Mouse (Mus musculus) liver, embryonic 14.5 days (tissue): ENCODE data around the gene Mfsd4b5. TPM values are rescaled to one million over a fixed set of nuclear protein-coding genes. Genes with fewer than 3 reads are reported as not detected.

Experiments
- ATAC-seq: fragments of 200-750 bp; cut with Nextera tagmentation; 2 replicates; pipeline ENCODE4 v1.8.0; 2017; ENCODE audit warnings: moderate number of reproducible peaks, mild to moderate bottlenecking, moderate library complexity; ENCODE audit not compliant: insufficient read depth
- DNase-seq, 3 experiments: peaks; one replicate each; pipeline ENCODE4 v3.0.0-alpha.2; 2012 to 2013; ENCODE audit warnings: low read depth in 3 of 3, low spot score in 3 of 3
- H3K27ac ChIP-seq: fragments of 300-500 bp; sonication (generic); 2 replicates; pipeline ENCODE4 v1.5.1; 2014; ENCODE audit warnings: moderate library complexity, mild to moderate bottlenecking, control low read depth, inconsistent platforms
- H3K27me3 ChIP-seq: fragments of 300-500 bp; sonication (generic); 2 replicates; pipeline ENCODE4 v1.6.1; 2014; ENCODE audit warnings: mild to moderate bottlenecking, low read length, moderate library complexity; ENCODE audit not compliant: control insufficient read depth, insufficient read depth
- H3K36me3 ChIP-seq: fragments of 300-500 bp; sonication (generic); replicated peaks from 2 replicates; pipeline ENCODE4 v1.6.1; 2014; ENCODE audit warnings: low read depth; ENCODE audit not compliant: control insufficient read depth, insufficient read depth
- H3K4me1 ChIP-seq, 2 experiments: fragments of 200-500 bp in 1 of 2; fragments of 300-500 bp in 1 of 2; sonication (generic) in 1 of 2; replicated peaks; 2 replicates each; pipeline ENCODE4 v1.6.1; 2012 to 2014; ENCODE audit warnings: antibody characterized with exemption in 1 of 2, inconsistent platforms in 1 of 2, low read length in 1 of 2; ENCODE audit not compliant: control insufficient read depth in 2 of 2, insufficient read depth in 2 of 2
- H3K4me2 ChIP-seq: fragments of 300-500 bp; sonication (generic); 2 replicates; pipeline ENCODE4 v1.6.1; 2014; ENCODE audit warnings: low read depth, mild to moderate bottlenecking, control low read depth, moderate library complexity
- H3K4me3 ChIP-seq, 2 experiments: fragments of 200-500 bp in 1 of 2; fragments of 300-500 bp in 1 of 2; sonication (generic) in 1 of 2; 2 replicates each; pipeline ENCODE4 v1.5.1; 2012 to 2014; ENCODE audit warnings: low read depth in 2 of 2, low read length in 2 of 2, mild to moderate bottlenecking in 2 of 2, control low read depth in 1 of 2, inconsistent platforms in 1 of 2, moderate library complexity in 1 of 2; ENCODE audit not compliant: insufficient read depth in 1 of 2
- H3K9ac ChIP-seq: fragments of 300-500 bp; sonication (generic); replicated peaks from 2 replicates; pipeline ENCODE4 v1.6.1; 2014; ENCODE audit warnings: mild to moderate bottlenecking, control low read depth, moderate library complexity
- H3K9me3 ChIP-seq: fragments of 300-500 bp; sonication (generic); 2 replicates; pipeline ENCODE4 v1.6.1; 2016; ENCODE audit warnings: low read length, mixed read lengths; ENCODE audit not compliant: control insufficient read depth
- CTCF ChIP-seq: IDR thresholded peaks from 2 replicates; pipeline ENCODE4 v1.5.1; 2016; ENCODE audit warnings: antibody characterized with exemption, low read depth, control low read depth
- EP300 ChIP-seq: IDR thresholded peaks from 2 replicates; pipeline ENCODE4 v1.6.1; 2016; ENCODE audit warnings: antibody characterized with exemption, low read depth
- WGBS: fragments of 180-500 bp; shearing (Covaris S2); extraction: QIAGEN DNeasy Blood & Tissue Kit; methylation state at CpG from one replicate; pipeline ENCODE4 v1.1.7; 2014; ENCODE audit not compliant: insufficient replicate concordance; 5-methylcytosine and 5-hydroxymethylcytosine counted together
- polyA plus RNA-seq, 2 experiments: library from polyadenylated mRNA; depleted of rRNA in 1 of 2; stranded (reverse) in 1 of 2; unstranded in 1 of 2; fragments of >200 nt; fragmentation: Nextera tagmentation in 1 of 2; extraction: Ambion mirVana in 1 of 2; gene quantifications; 2 replicates each; pipeline versions ENCODE4 v1.2.1 to v1.2.3; 2012 to 2014

Gene Mfsd4b5
- polyA plus RNA-seq (2012; rRNA removed): 0.09 and 0.15 TPM in 2 replicates
- polyA plus RNA-seq (2014; fragmentation: Nextera tagmentation; extraction: Ambion mirVana): 0.04 TPM in 1 of 2 replicates, not detected in the other

GRCm38 (mm10) chr10:39986466-39986865 is at the start of gene Mfsd4b5:
Gene Mfsd4b5, minus strand, starts transcription at chr10:39986646.
- peaks cover 0 to 8% of the 10 kb centered on the region in 2 experiments; a peak in 2 of 4 replicates for H3K4me1 ChIP-seq
- no peaks in the 10 kb centered on the region for H3K36me3 ChIP-seq
- H3K27me3 ChIP-seq: no peaks in the 10 kb centered on the region
- no peak for TF ChIP-seq EP300
- TF ChIP-seq CTCF: no peak
- WGBS: 76% methylated on average over 12 of the region's 12 CpGs
- H3K9ac ChIP-seq: no peak within 1 kb of the TSS
- H3K27ac ChIP-seq: no peak within 1 kb of the TSS
- H3K4me2 ChIP-seq: no peak within 1 kb of the TSS
- no peak for DNase-seq
- H3K9me3 ChIP-seq: no peaks in the 10 kb centered on the region
- H3K4me3 ChIP-seq: no peak within 1 kb of the TSS
- ATAC-seq: no peak

DNA sequence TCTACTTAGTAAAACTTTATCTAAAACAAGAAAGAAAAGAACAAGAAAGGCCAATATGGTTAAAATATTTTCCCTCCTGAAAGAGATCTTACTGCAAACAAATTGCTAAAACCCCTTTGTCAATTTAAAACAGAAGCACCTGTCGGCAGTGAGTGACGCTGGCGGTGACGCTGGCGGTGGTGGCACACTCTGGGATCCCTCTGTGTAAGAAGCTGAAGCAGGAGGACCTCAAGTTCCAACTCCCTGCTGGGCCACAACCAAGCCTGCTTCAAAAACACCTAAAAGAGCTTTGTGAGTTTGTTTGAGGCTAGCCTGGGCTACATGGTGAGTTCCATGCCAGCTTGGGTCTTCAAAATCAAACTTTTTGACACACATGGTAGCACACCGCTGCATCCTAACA is 48.5 kb upstream of the Mfsd4b5 start:
- no peaks in the 10 kb centered on the region for H3K9me3 ChIP-seq
- no peaks in the 10 kb centered on the region for H3K4me1 ChIP-seq
- TF ChIP-seq EP300: no peak
- no peak for TF ChIP-seq CTCF
- no peak for ATAC-seq
- WGBS: 90% methylated on average over 6 of the region's 6 CpGs
- no peak overlapping the region for H3K4me3 ChIP-seq
- H3K9ac ChIP-seq: no peak overlapping the region
- no peak for DNase-seq
- peaks cover 37% of the 10 kb centered on the region for H3K36me3 ChIP-seq
- no peak overlapping the region for H3K4me2 ChIP-seq
- no peaks in the 10 kb centered on the region for H3K27me3 ChIP-seq
- no peak overlapping the region for H3K27ac ChIP-seq

GRCm38 (mm10) chr10:40032897-40033296 is 46.5 kb upstream of the Mfsd4b5 start:
- DNase-seq (no peak), ATAC-seq (no peak)
- 86% methylated on average over 2 of the region's 2 CpGs for WGBS
- H3K36me3 ChIP-seq: peaks cover 30% of the 10 kb centered on the region
- H3K4me1 ChIP-seq: no peaks in the 10 kb centered on the region
- H3K9ac ChIP-seq: no peak overlapping the region
- TF ChIP-seq EP300 (no peak), CTCF (no peak)
- no peak overlapping the region for H3K4me2 ChIP-seq
- no peak overlapping the region for H3K27ac ChIP-seq
- no peaks in the 10 kb centered on the region for H3K27me3 ChIP-seq
- no peak overlapping the region for H3K4me3 ChIP-seq
- no peaks in the 10 kb centered on the region for H3K9me3 ChIP-seq

- 82% methylated on average over 6 of the region's 6 CpGs for WGBS
- H3K27me3 ChIP-seq: no peaks in the 10 kb centered on the region
- no peak for ATAC-seq
- H3K4me2 ChIP-seq: no peak overlapping the region
- H3K9me3 ChIP-seq: no peaks in the 10 kb centered on the region
- TF ChIP-seq CTCF (no peak), EP300 (no peak)
- H3K36me3 ChIP-seq: peaks cover 11% of the 10 kb centered on the region
- no peak overlapping the region for H3K9ac ChIP-seq
- no peak overlapping the region for H3K27ac ChIP-seq
- no peak overlapping the region for H3K4me3 ChIP-seq
- no peak for DNase-seq
- no peaks in the 10 kb centered on the region for H3K4me1 ChIP-seq
Observed at GRCm38 (mm10) chr10:40030716-40031115, 44.3 kb upstream of the Mfsd4b5 start.

GRCm38 (mm10) chr10:40029610-40030009 is 43.2 kb upstream of the Mfsd4b5 start:
- Histone ChIP-seq H3K4me2 (no peak overlapping the region), H3K27me3 (peaks cover 3% of the 10 kb centered on the region), H3K9ac (no peak overlapping the region), H3K27ac (no peak overlapping the region), H3K4me1 (0 out of 4 replicates have a peak, but pooled peaks cover 0 to 2% of the 10 kb centered on the region in 2 experiments), H3K9me3 (no peaks in the 10 kb centered on the region), H3K4me3 (no peak overlapping the region), H3K36me3 (peaks cover under 1% of the 10 kb centered on the region; the same call in 1 of the 2 replicates)
- 75% methylated on average over 2 of the region's 2 CpGs for WGBS
- no peak for TF ChIP-seq EP300
- TF ChIP-seq CTCF: no peak
- no peak for ATAC-seq
- DNase-seq: no peak
